Mouse (Mus musculus) small intestine, adult 2 months (tissue): ENCODE data around the gene BC016579. TPM values are rescaled to one million over a fixed set of nuclear protein-coding genes. Genes with fewer than 3 reads are reported as not detected.

Source experiments
- H3K27ac ChIP-seq: fragments of 200-500 bp; 2 replicates; pipeline ENCODE4 v1.5.1; 2012; ENCODE audit warnings: low read depth, low read length, control low read depth, inconsistent platforms; ENCODE audit not compliant: insufficient read depth
- H3K27me3 ChIP-seq: fragments of 200-500 bp; 2 replicates; pipeline ENCODE4 v1.6.1; 2012; ENCODE audit warnings: mild to moderate bottlenecking, moderate library complexity, low read length, inconsistent platforms; ENCODE audit not compliant: control insufficient read depth, insufficient read depth
- H3K36me3 ChIP-seq: fragments of 200-500 bp; 2 replicates; pipeline ENCODE4 v1.6.1; 2012; ENCODE audit warnings: mild to moderate bottlenecking, low read length, control low read depth, inconsistent platforms; ENCODE audit not compliant: control insufficient read depth, insufficient read depth
- H3K4me1 ChIP-seq: fragments of 200-500 bp; 2 replicates; pipeline ENCODE4 v1.6.1; 2012; ENCODE audit warnings: low read length, inconsistent platforms, mixed read lengths; ENCODE audit not compliant: control insufficient read depth, insufficient read depth, insufficient read length
- H3K4me3 ChIP-seq: fragments of 200-500 bp; 2 replicates; pipeline ENCODE4 v1.5.1; 2012; ENCODE audit warnings: low read depth, mild to moderate bottlenecking, control low read depth, inconsistent platforms, low read length, moderate library complexity
- CTCF ChIP-seq: fragments of 200-500 bp; IDR thresholded peaks from 2 replicates; pipeline ENCODE4 v1.5.1; 2012; ENCODE audit warnings: low read depth, mild to moderate bottlenecking, control low read depth, inconsistent platforms, low read length, moderate library complexity, mixed read lengths; ENCODE audit not compliant: insufficient replicate concordance, insufficient read length; ENCODE audit errors: extremely low read depth
- POLR2A ChIP-seq: fragments of 200-500 bp; IDR thresholded peaks from 2 replicates; pipeline ENCODE4 v1.6.1; 2012; ENCODE audit warnings: low read depth, mild to moderate bottlenecking, control low read depth, inconsistent platforms, low read length, moderate library complexity
- WGBS: fragments of 180-500 bp; shearing (Covaris S2); methylation state at CpG from one replicate; pipeline ENCODE4 v1.1.7; 2018; 5-methylcytosine and 5-hydroxymethylcytosine counted together
- polyA plus RNA-seq: library from polyadenylated mRNA; depleted of rRNA; stranded (reverse); fragments of >200 nt; gene quantifications from 2 replicates; pipeline ENCODE4 v1.2.3, GENCODE M21; 2012; rRNA removed

The BC016579 gene
- polyA plus RNA-seq = 1.3 and 2.1 TPM in 2 replicates

DNA sequence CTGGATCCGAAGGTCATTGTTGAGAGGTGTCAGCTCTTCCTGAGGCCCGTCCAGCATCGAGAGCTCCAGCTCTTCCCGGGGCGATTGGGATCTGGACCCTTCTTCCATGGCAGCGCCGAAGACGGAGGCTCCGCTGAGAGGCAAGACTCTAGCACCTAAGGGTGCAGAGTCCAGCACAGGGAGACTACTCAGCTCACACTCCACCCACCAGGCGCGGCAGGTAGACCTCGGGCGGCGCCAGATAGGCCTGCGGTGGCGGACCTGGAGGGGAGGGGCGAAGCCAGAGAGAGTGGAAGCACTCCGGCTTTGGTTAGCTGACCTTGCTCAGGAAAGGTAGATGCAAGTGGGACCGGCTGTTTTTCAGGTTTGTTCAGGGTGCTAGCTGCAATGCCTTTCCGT, at the start of gene BC016579:
Gene BC016579, minus strand, starts transcription at position 135 of the 399 bp plus-strand sequence.
- H3K36me3 ChIP-seq = 0 out of 2 replicates have a peak, but pooled peaks cover 2% of the 10 kb centered on the region
- WGBS = 5% methylated on average over 20 of the region's 20 CpGs
- no peaks in the 10 kb centered on the region for H3K27me3 ChIP-seq
- peaks cover 14% of the 10 kb centered on the region; the same call in 1 of the 2 replicates for H3K4me1 ChIP-seq
- peak within 1 kb of the TSS; percentile 82 for H3K4me3 ChIP-seq
- TF ChIP-seq POLR2A (peak; percentile 66), CTCF (no peak)
- H3K27ac ChIP-seq = peak within 1 kb of the TSS; percentile 92

DNA sequence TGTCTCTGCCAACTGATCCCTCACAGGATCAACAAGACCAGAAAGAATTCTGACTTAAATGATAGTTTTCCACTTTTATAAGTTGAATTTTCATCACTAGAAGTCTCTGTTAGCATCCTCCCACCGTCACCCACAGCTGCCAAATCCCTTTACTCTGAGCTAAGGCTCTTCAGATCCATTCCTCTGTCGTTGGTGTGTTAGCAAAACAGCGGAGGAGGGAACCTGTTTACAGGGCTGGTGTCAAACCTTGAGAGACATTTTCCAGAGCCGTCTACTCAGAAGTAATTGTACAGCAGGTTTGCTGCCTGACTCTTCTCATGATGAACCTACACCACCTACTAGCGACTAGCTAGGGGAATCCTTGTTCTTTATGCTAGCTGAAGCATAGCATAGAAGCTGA, 45.4 kb upstream of the BC016579 start:
- no peaks in the 10 kb centered on the region for H3K4me1 ChIP-seq
- H3K36me3 ChIP-seq = no peaks in the 10 kb centered on the region
- no peak overlapping the region for H3K4me3 ChIP-seq
- no peak for TF ChIP-seq POLR2A
- TF ChIP-seq CTCF = no peak
- no peak overlapping the region for H3K27ac ChIP-seq
- WGBS = 71% methylated on average over 5 of the region's 5 CpGs
- no peaks in the 10 kb centered on the region for H3K27me3 ChIP-seq

DNA sequence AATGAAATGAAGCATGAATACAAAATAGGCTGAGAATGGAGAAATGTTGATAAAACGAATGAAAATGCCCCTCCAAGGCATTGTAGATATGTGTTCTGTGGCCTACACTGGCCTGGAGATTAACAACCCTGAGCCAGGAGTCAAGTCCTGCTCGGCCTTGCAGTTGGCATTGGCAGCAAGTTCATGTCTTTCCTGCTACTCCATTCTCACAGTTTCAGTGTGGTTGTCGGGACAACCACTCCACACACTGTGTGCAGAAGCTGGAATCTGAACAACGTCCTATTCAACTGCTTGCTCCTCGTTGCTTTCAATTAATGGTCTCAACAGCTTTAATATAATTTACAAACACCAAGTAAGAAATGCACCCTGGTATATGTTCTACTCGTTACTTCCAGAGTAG, 44.1 kb upstream of the BC016579 start:
- Histone ChIP-seq H3K27ac (no peak overlapping the region), H3K36me3 (no peaks in the 10 kb centered on the region), H3K4me1 (no peaks in the 10 kb centered on the region), H3K4me3 (no peak overlapping the region), H3K27me3 (no peaks in the 10 kb centered on the region)
- 72% methylated on average over 6 of the region's 6 CpGs for WGBS
- no peak for TF ChIP-seq CTCF
- TF ChIP-seq POLR2A = no peak

DNA sequence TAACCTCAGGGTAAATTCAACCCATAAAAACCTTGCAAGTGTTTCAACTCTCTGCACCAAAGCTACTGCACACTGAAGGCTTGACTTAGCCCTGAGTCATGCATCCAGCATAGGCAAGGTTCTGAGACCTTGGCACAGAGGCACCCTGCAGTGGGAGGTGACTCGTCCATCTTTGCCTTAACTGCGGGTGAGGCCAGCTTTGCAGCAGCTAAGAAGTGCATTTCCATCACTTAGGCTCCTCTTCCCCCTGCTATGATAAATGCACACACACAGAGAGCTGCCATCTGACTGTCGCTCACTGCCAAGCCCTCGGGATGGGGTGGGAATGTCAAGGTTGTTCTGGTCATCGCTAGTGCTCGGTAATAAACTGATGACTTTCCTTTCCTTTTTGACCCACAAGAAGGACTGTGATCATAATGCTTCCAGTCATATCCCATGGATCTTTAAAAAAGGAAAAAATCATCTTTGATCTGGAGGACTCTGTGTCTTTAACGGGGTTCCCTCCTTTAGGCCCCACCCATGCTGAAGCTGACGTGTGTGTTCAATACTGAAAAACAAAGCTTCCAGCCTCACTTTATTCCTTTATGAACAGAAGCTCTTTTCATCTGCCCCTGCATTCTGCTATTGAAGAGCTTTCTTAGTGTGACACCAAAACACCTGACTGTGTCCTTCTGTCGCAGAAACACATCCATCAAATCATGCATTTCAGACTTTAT, 41.7 kb upstream of the BC016579 start:
- H3K27me3 ChIP-seq = no peaks in the 10 kb centered on the region
- TF ChIP-seq CTCF = no peak
- TF ChIP-seq POLR2A = no peak
- H3K36me3 ChIP-seq = no peaks in the 10 kb centered on the region
- WGBS = 75% methylated on average over 9 of the region's 9 CpGs
- H3K4me1 ChIP-seq = no peaks in the 10 kb centered on the region
- H3K4me3 ChIP-seq = no peak overlapping the region
- no peak overlapping the region for H3K27ac ChIP-seq

DNA sequence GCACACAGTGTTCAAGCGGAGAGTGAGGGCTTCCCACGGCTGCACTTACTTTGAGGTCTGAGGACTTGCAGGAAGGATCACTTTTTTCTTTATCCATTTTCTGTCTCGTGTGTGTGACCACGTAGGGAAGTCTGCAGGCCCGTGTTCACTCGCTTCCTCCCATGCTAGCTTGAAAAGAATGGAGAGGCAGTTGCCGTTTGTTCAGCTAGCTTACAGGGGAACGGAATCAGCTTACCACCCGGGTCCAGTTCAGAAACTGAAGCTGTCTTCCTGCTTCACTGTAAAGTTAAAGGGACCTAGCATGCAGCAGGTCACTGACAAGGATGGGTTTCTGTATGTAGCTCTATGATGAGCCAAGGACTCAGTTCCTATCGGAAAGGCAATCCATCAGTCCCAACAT, 39.7 kb upstream of the BC016579 start, which contains the start of gene Tmprss7:
Gene Tmprss7, minus strand, starts transcription at position 101 of the 400 bp plus-strand sequence.
- Histone ChIP-seq H3K4me3 (no peak within 1 kb of the TSS), H3K27me3 (no peaks in the 10 kb centered on the region), H3K27ac (no peak within 1 kb of the TSS), H3K4me1 (no peaks in the 10 kb centered on the region), H3K36me3 (no peaks in the 10 kb centered on the region)
- no peak for TF ChIP-seq CTCF
- no peak for TF ChIP-seq POLR2A
- 71% methylated on average over 10 of the region's 10 CpGs for WGBS

DNA sequence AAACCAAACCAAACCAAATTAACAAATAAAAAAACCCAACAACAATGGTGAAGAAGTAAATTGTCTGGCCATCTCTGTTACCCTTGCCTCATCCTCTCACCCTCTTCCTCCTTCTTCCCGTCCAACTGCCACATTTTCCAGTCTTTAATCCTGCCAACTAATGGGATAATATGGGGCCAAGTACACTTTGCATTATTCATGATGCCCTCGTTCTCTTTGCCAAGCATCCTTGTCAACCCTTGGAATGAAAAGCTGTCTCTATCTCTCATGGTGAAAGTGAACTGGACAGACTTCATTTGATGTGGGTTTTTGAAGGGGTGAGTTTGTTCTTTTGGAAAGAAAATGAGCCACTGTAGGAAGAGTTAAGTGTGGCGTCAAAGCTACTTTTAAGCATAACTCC, 39.0 kb upstream of the BC016579 start:
- no peak overlapping the region for H3K4me3 ChIP-seq

DNA sequence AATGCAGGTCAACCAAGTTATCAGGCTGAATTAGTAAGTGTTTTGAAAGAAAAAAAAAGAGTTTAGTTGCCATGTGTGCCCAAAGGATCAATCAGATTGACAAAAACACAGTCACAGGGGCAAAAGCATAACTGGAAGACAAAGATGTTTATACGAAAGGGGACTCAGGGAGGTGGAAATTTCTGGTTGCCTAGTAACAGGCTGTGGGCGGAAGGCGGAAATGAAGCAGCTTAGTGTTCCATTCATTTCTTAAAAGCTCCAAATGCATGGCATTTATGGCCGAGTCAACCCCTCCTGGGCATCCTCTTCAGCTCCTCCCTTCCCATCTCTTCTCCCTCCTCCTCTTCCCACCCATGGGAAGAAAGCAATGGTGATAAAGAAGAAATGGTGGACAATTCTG, 36.3 kb upstream of the BC016579 start:
- H3K27ac ChIP-seq = no peak overlapping the region

More for the DNA sequence above, 39.0 kb upstream of the BC016579 start:
- no peak for TF ChIP-seq CTCF
- TF ChIP-seq POLR2A = no peak
- Histone ChIP-seq H3K36me3 (no peaks in the 10 kb centered on the region), H3K4me1 (no peaks in the 10 kb centered on the region), H3K27me3 (no peaks in the 10 kb centered on the region), H3K27ac (no peak overlapping the region)
- 79% methylated on average over 3 of the region's 3 CpGs for WGBS

DNA sequence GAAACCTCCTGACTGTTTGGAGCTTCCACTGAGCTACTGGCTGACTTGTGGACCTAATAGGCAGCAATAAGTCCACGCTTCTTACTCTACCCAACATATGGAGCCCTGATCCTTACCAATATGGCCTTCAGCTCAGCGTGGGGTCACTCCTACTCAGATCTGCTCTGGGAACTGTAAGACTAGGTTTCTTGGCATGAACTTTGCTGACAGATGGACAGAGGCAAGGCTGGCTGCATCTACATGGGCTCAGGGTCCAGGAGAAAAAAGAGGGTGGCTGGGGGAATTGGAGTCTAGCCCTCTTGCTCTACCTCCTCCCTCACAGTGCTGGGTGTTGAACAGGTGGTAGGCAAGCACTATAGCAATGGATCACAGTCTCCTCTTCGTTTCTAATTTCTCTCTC, 33.0 kb upstream of the BC016579 start:
- H3K27ac ChIP-seq = no peak overlapping the region
- H3K4me1 ChIP-seq = no peaks in the 10 kb centered on the region
- no peaks in the 10 kb centered on the region for H3K27me3 ChIP-seq
- H3K4me3 ChIP-seq = no peak overlapping the region
- H3K36me3 ChIP-seq = no peaks in the 10 kb centered on the region
- TF ChIP-seq POLR2A = no peak
- TF ChIP-seq CTCF = no peak
- WGBS = 78% methylated on average over 3 of the region's 3 CpGs

More for the DNA sequence above, 36.3 kb upstream of the BC016579 start:
- no peaks in the 10 kb centered on the region for H3K36me3 ChIP-seq
- H3K4me1 ChIP-seq = no peaks in the 10 kb centered on the region
- H3K4me3 ChIP-seq = no peak overlapping the region
- H3K27me3 ChIP-seq = no peaks in the 10 kb centered on the region
- TF ChIP-seq POLR2A (no peak), CTCF (no peak)
- WGBS = 45% methylated on average over 4 of the region's 4 CpGs
